Comparison of ENCODE assay signal across 11 mouse cellular contexts in the genomic region with DNA sequence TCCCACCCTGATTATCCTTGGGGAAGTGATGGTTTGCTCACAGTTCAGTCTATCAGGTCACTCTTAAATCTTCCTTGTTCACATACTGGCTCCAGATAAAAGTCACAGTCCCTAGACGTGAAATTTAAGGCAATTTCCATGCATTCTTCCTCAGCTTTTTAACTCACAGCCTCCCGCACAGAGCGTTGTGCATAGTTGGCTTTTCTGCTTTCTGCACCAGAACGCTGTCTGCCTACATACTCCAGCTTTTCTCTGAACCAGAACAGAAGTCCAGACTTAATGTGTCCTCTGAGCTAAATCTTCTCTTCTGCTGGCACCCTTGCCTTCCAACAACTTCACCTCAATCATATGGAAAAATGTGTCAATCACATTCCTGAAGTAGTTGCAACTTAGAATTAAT.
"Had no signal": no experiment of that assay in that cellular context is flagged by ENCODE, and none has a peak within 500 bp of the region (broad histone marks: within the 10 kb centered on the region; RNA-seq: fewer than 3 reads in every experiment).

No protein-coding gene starts in this region.

- ATAC-seq: intestine, embryonic 16.5 days; liver, postnatal 0 days; midbrain, embryonic 15.5 days had no signal

- DNase-seq: kidney, adult 2 months; kidney, postnatal 14 days; liver; liver, embryonic 13.5 days; liver, postnatal 0 days; lung, postnatal 14 days; retina, postnatal 1 day; thymus, adult 18-20 months; thymus, postnatal 14 days had no signal
